Mouse (Mus musculus) c-Kit-negative CD71-positive TER-119-positive erythroid progenitor cells, embryonic 14.5 days (primary cell): ENCODE measurements around the gene Ms4a10.

Experiments used
- DNase-seq: peaks from one replicate; pipeline ENCODE4 v3.0.0-alpha.2; 2013; ENCODE audit warnings: low read depth, low spot score

Gene Ms4a10

DNA sequence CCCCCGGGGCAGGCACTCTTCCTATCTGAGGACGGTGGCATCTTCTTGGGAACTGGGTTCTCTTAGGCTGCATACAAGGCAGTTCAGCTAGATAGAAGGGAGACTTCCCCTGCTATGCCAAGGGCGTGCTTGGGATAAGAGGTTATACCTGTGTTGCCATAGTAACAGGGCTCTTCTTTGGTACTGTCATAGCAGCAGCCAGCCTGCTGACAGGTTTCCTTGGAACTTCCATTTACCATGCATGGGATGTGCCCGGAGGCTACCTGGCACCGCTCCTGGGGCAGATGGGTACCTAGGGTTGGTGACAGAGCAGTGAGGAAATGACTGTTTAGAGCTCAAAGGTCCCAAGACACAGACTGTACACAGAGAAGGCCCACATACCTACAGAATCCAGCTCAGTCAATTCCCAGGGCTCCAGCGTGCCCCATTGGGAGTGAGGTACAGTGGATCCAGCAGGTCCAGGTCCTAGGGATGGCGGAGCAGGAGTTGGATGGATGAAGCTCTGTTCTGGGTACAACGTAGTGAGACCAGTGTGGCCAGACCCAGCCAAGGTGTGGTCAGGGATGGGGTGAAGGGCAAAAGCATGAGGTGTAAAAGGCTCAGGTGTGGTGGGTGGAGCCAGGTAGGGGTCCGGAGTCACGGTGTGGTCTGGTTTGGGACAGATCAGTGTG, 56.0 kb downstream of the Ms4a10 start:
- DNase-seq = no peak

DNA sequence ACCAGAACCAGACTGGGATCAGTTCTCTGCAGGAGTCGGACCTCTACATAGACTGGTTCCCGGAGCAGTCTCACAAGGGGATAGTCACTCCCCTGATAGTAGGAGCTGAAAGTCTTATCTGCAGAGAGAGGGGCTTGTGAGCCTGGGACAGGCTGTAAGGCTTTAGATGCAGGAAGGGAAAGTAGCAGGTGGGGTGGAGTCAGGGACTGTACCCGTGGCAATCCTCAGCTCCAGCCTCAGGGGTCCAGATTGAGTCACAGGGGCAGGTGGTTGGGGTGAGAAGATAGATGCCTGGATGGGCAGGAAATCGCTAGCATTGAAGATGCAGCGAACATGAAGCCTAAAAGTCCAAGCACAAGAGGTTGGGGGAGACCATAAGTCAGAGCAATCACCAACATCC, 58.0 kb downstream of the Ms4a10 start:
- no peak for DNase-seq

DNA sequence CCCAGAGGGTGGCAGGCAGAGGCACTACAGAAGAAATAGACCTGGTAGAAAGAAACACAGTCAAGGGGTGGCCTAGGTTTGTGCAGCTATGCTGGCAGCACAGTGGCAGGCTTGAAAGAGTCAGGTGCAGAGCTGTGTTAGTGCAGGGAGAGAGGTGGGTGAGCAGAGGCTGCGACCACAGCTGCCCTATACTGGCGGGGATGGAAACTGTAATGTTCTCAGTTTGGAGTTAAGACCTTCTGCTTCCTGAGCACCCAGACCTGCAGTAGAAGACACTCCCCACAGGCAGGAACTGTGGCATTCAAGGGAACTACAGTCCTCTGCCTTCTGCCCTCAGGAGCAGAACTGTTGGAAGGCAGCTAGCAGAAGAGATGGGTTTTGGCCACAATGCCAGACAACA, 59.6 kb downstream of the Ms4a10 start:
- DNase-seq = no peak

DNA sequence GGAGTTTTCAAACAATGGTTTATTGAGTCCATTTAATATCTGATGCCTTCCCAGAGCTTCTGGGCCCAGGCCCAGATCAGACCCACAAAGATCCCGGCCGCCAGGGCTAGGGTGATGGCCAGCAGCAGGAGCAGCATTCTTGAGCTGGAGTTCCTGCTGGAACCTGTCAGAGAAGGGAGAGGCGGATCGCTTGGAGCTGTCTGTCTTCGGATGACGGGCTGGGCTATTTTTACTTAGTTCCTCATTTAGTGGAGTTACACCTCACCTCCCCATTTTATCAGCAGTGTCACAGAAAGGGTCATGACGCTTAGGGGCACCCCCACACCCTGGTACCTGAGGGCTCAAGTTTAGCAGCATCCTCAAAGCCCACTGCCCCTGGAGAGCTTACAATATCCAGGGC, 60.2 kb downstream of the Ms4a10 start:
- no peak for DNase-seq
